Mouse (Mus musculus): ENCODE measurements at regions not wholly inside any gene's neighbourhood (a gene's known extent, or its start where the extent isn't known, plus 50 kb on each side); places are given as distances from the start of the nearest gene placed in this dataset.
A peak's percentile ranks its signal among the peaks of the same experiment; 100 is the strongest.

- no peak for DNase-seq (ENCODE audit: low read depth, low spot score)
Measured at GRCm38 (mm10) chr3:52158788-52159260, 53.9 kb upstream of the Maml3 start.

GRCm38 (mm10) chr3:52161688-52162087 lies 56.8 kb upstream of the Maml3 start:
- no peak for DNase-seq (ENCODE audit: low read depth, low spot score)

- DNase-seq (ENCODE audit: low read depth, low spot score) = peak; percentile 52
Measured at GRCm38 (mm10) chr3:52163990-52164389, 59.1 kb upstream of the Maml3 start.

GRCm38 (mm10) chr3:52167420-52167819 lies 62.5 kb upstream of the Maml3 start:
- DNase-seq (ENCODE audit: low read depth, low spot score) = no peak

GRCm38 (mm10) chr3:52170847-52171246 lies 66.0 kb upstream of the Maml3 start:
- no peak for DNase-seq (ENCODE audit: low read depth, low spot score)

GRCm38 (mm10) chr3:52171303-52171702 lies 66.4 kb upstream of the Maml3 start:
- DNase-seq (ENCODE audit: low read depth, low spot score) = no peak

- no peak for DNase-seq (ENCODE audit: low read depth, low spot score)
Measured at GRCm38 (mm10) chr3:52173490-52173889, 68.6 kb upstream of the Maml3 start.

GRCm38 (mm10) chr3:52176108-52176507 lies 71.2 kb upstream of the Maml3 start:
- no peak for DNase-seq (ENCODE audit: low read depth, low spot score)

GRCm38 (mm10) chr3:52178851-52179250 lies 74.0 kb upstream of the Maml3 start:
- no peak for DNase-seq (ENCODE audit: low read depth, low spot score)

GRCm38 (mm10) chr3:52179686-52180085 lies 74.8 kb upstream of the Maml3 start:
- peak; percentile 89 for DNase-seq (ENCODE audit: low read depth, low spot score)

- no peak for DNase-seq (ENCODE audit: low read depth, low spot score)
Measured at GRCm38 (mm10) chr3:52180306-52180705, 75.4 kb upstream of the Maml3 start.

- peak; percentile 63 for DNase-seq (ENCODE audit: low read depth, low spot score)
Measured at GRCm38 (mm10) chr3:52180785-52181184, 75.9 kb upstream of the Maml3 start.

GRCm38 (mm10) chr3:52181326-52182101 lies 76.6 kb upstream of the Maml3 start:
- DNase-seq (ENCODE audit: low read depth, low spot score) = no peak

- DNase-seq (ENCODE audit: low read depth, low spot score) = no peak
Measured at GRCm38 (mm10) chr3:52184241-52184640, 79.4 kb upstream of the Maml3 start.

- DNase-seq (ENCODE audit: low read depth, low spot score) = no peak
Measured at GRCm38 (mm10) chr3:52185351-52185750, 80.5 kb upstream of the Maml3 start.

- DNase-seq (ENCODE audit: low read depth, low spot score) = peak; percentile 55
Measured at GRCm38 (mm10) chr3:52187401-52187801, 80.7 kb upstream of the Foxo1 start.

- DNase-seq (ENCODE audit: low read depth, low spot score) = no peak
Measured at GRCm38 (mm10) chr3:52188303-52188702, 79.8 kb upstream of the Foxo1 start.

GRCm38 (mm10) chr3:52189016-52189415 lies 79.1 kb upstream of the Foxo1 start:
- no peak for DNase-seq (ENCODE audit: low read depth, low spot score)

- no peak for DNase-seq (ENCODE audit: low read depth, low spot score)
Measured at GRCm38 (mm10) chr3:52190021-52190420, 78.1 kb upstream of the Foxo1 start.

- DNase-seq (ENCODE audit: low read depth, low spot score) = no peak
Measured at GRCm38 (mm10) chr3:52193026-52193425, 75.1 kb upstream of the Foxo1 start.

GRCm38 (mm10) chr3:52194216-52194615 lies 73.9 kb upstream of the Foxo1 start:
- no peak for DNase-seq (ENCODE audit: low read depth, low spot score)

GRCm38 (mm10) chr3:52195486-52195885 lies 72.7 kb upstream of the Foxo1 start:
- no peak for DNase-seq (ENCODE audit: low read depth, low spot score)
